Comparison of ENCODE assay signal across 13 mouse cellular contexts in the genomic region with DNA sequence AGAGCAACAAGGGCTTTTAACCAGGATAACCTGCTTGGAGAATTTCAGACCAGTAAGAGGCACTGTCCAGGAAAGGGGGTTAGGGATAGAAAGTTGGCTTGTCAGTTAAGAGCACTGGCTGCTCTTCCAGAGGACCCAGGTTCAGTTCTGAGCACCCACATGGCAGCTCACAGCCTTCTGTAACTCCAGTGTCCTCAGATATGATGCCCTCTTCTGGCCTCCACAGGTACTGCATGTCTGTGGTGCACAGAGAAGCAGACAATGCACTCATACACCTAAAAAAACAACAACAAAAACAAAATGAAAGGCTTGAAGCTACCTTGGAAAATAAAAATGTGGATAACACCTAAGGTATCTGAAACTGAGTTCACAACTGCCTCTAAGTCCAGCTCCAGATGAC.
A peak's percentile ranks its signal among the peaks of the same experiment; 100 is the strongest.
DNase-seq lines count a peak whose midpoint lies in the region; TF ChIP-seq lines count a peak whose summit lies in the region.
"Had no signal": no experiment of that assay in that cellular context is flagged by ENCODE, and none has a peak within 500 bp of the region (broad histone marks: within the 10 kb centered on the region; RNA-seq: fewer than 3 reads in every experiment).

No protein-coding gene starts in this region.

- no peak for DNase-seq in layer of hippocampus, adult 2 months (ENCODE audit: low spot score in 2 of 2)
- DNase-seq in layer of hippocampus, postnatal 36 days = no peak
- peak; percentile 53 for DNase-seq in thymus, postnatal 4 days
- DNase-seq in thymus, postnatal 36 days = no peak
- no peak for DNase-seq in brain, embryonic 14.5 days (ENCODE audit: low read depth)
- no peak for DNase-seq in spleen, adult 18-20 months
- no peak for DNase-seq in gastrocnemius, adult 8-10 months (ENCODE audit: low spot score in 2 of 2)
- DNase-seq: embryo, embryonic 11 days; liver, embryonic 13.5 days; midbrain, embryonic 14.5 days; right cerebral cortex, postnatal 14 days had no signal

- H3K27ac ChIP-seq in layer of hippocampus, adult 2 months = no peak overlapping the region
- H3K27ac ChIP-seq: heart, embryonic 13.5 days; hindbrain, embryonic 12.5 days; liver, embryonic 13.5 days had no signal

- H3K4me3 ChIP-seq in layer of hippocampus, adult 2 months = no peak overlapping the region
- H3K4me3 ChIP-seq: heart, embryonic 13.5 days; hindbrain, embryonic 12.5 days; liver, embryonic 13.5 days had no signal

- TF ChIP-seq POLR2A in brain, embryonic 14.5 days (IDR thresholded peaks at IDR 0.05; ENCODE audit: borderline replicate concordance, extremely low read depth, insufficient read depth, insufficient read length, poor library complexity, severe bottlenecking) = no peak

- peak; percentile 66 for TF ChIP-seq CTCF in layer of hippocampus, adult 2 months (conservative IDR thresholded peaks at IDR 0.05)
- TF ChIP-seq CTCF in brain, embryonic 14.5 days (IDR thresholded peaks at IDR 0.05; ENCODE audit: borderline replicate concordance, extremely low read depth, insufficient read depth, insufficient read length) = peak; percentile 36; the same call in 1 of the 2 replicates
